Mouse (Mus musculus) C2C12 (cell line): ENCODE results near the gene Gcc1. TPM values are rescaled to one million over a fixed set of nuclear protein-coding genes. Genes with fewer than 3 reads are reported as not detected.
A peak's percentile ranks its signal among the peaks of the same experiment; 100 is the strongest.

ENCODE experiments used
- H3K27me3 ChIP-seq: one replicate; pipeline ENCODE4 v1.6.1; 2011; ENCODE audit not compliant: control insufficient read depth, insufficient read depth, insufficient read length
- H3K36me3 ChIP-seq: one replicate; pipeline ENCODE4 v1.6.1; 2011; ENCODE audit not compliant: control insufficient read depth, insufficient read depth
- H3K4me3 ChIP-seq: one replicate; pipeline ENCODE4 v1.5.1; 2011; ENCODE audit warnings: mild to moderate bottlenecking, control low read depth; ENCODE audit not compliant: poor library complexity, insufficient read depth, severe bottlenecking
- H3K79me2 ChIP-seq: one replicate; pipeline ENCODE4 v1.6.1; 2011; ENCODE audit not compliant: control insufficient read depth, insufficient read depth
- H3K79me3 ChIP-seq: one replicate; pipeline ENCODE4 v1.6.1; 2011; ENCODE audit warnings: low read depth, control low read depth
- H3ac ChIP-seq: one replicate; pipeline ENCODE3; 2011; ENCODE audit warnings: low read depth; ENCODE audit not compliant: control insufficient read depth, insufficient read length
- CEBPB ChIP-seq: IDR thresholded peaks from one replicate; pipeline ENCODE4 v1.6.1; 2011; ENCODE audit warnings: low read depth, mild to moderate bottlenecking, control low read depth, moderate library complexity
- CTCF ChIP-seq: IDR thresholded peaks from one replicate; pipeline ENCODE4 v1.5.1; 2011; ENCODE audit not compliant: control insufficient read depth, insufficient read depth, insufficient read length
- FOSL1 ChIP-seq: IDR thresholded peaks from one replicate; pipeline ENCODE4 v1.8.0; 2011; ENCODE audit warnings: mild to moderate bottlenecking, low read length; ENCODE audit not compliant: poor library complexity, insufficient read depth, severe bottlenecking
- MAX ChIP-seq: IDR thresholded peaks from one replicate; pipeline ENCODE4 v1.6.1; 2011; ENCODE audit warnings: mild to moderate bottlenecking, control low read depth
- MYOD1 ChIP-seq: IDR thresholded peaks from one replicate; pipeline ENCODE4 v1.6.1; 2011; ENCODE audit warnings: low read depth; ENCODE audit not compliant: control insufficient read depth, insufficient read length
- MYOG ChIP-seq: IDR thresholded peaks from one replicate; pipeline ENCODE4 v1.6.1; 2011; ENCODE audit not compliant: control insufficient read depth, insufficient read length; ENCODE audit errors: extremely low read depth
- USF1 ChIP-seq: IDR thresholded peaks from one replicate; pipeline ENCODE4 v1.6.1; 2011; ENCODE audit warnings: low read depth, mild to moderate bottlenecking, control low read depth, moderate library complexity
- polyA plus RNA-seq: library from polyadenylated mRNA; unstranded; fragments of >200 nt; fragmentation: generic; extraction: Trizol; gene quantifications from one replicate; pipeline ENCODE4 v1.2.1, GENCODE M21; 2012; ENCODE audit warnings: missing spikeins

The Gcc1 gene
- polyA plus RNA-seq, 1 experiment, result 4.7 TPM

GRCm38 (mm10) chr6:28425019-28425418 is 3.2 kb downstream of the Gcc1 start:
- H3ac ChIP-seq, result no peak overlapping the region
- H3K27me3 ChIP-seq, result no peaks in the 10 kb centered on the region
- peaks cover 11% of the 10 kb centered on the region for H3K79me3 ChIP-seq
- H3K36me3 ChIP-seq, result peaks cover 6% of the 10 kb centered on the region
- peaks cover 25% of the 10 kb centered on the region for H3K79me2 ChIP-seq
- TF ChIP-seq FOSL1 (no peak), MAX (no peak), USF1 (no peak), CEBPB (no peak), MYOG (no peak), MYOD1 (no peak), CTCF (no peak)
- H3K4me3 ChIP-seq, result no peak overlapping the region

- H3K4me3 ChIP-seq, result peak overlapping the region; percentile 89
- H3K79me2 ChIP-seq, result peaks cover 32% of the 10 kb centered on the region
- H3K36me3 ChIP-seq, result peaks cover 10% of the 10 kb centered on the region
- peak overlapping the region; percentile 95 for H3ac ChIP-seq
- TF ChIP-seq CTCF (peak; percentile 44), MYOG (no peak), FOSL1 (no peak), MAX (no peak)
- no peaks in the 10 kb centered on the region for H3K27me3 ChIP-seq
- peaks cover 14% of the 10 kb centered on the region for H3K79me3 ChIP-seq
Observed at GRCm38 (mm10) chr6:28423767-28424695, 4.2 kb downstream of the Gcc1 start.

- no peak for TF ChIP-seq MYOD1
- peak; percentile 15 for TF ChIP-seq USF1
- no peak for TF ChIP-seq MYOG
- H3K27me3 ChIP-seq, result no peaks in the 10 kb centered on the region
- peak within 1 kb of the TSS; percentile 95 for H3ac ChIP-seq
- H3K36me3 ChIP-seq, result peaks cover 16% of the 10 kb centered on the region
- peaks cover 32% of the 10 kb centered on the region for H3K79me2 ChIP-seq
- peak within 1 kb of the TSS; percentile 89 for H3K4me3 ChIP-seq
- peaks cover 14% of the 10 kb centered on the region for H3K79me3 ChIP-seq
Observed at GRCm38 (mm10) chr6:28423313-28423712, 4.9 kb downstream of the Gcc1 start, which contains the start of gene Arf5. Arf5 (plus strand) TSS chr6:28423560.

DNA sequence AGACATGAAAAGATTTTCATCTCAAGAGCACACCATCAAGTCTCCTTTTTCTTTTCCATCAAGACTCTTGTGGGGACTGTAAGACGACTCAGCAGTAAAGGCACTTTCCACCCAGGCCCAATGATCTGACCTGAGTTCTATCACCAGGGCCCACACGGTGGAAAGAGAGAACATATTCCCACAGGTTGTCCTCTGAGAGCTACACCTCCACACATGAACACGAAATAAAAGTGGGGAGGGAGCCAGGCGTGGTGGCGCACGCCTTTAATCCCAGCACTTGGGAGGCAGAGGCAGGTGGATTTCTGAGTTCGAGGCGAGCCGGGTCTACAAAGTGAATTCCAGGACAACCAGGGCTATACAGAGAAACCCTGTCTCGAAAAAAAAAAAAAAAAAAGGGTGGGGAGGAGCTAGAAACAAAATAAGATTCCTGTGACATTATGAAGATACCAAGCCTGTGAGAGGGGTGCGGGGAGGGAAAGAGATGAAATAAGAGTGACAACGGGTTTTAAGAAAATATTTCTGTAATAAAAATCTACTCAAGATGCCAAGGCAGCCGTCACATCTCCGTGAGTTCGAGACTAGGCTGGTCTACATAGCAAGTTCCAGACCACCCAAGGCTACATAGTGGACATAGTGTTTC is 5.4 kb downstream of the Gcc1 start:
- H3K79me3 ChIP-seq, result peaks cover 14% of the 10 kb centered on the region
- H3K27me3 ChIP-seq, result no peaks in the 10 kb centered on the region
- peak overlapping the region; percentile 89 for H3K4me3 ChIP-seq
- peaks cover 32% of the 10 kb centered on the region for H3K79me2 ChIP-seq
- peaks cover 16% of the 10 kb centered on the region for H3K36me3 ChIP-seq
- H3ac ChIP-seq, result no peak overlapping the region
- TF ChIP-seq MAX (no peak), CEBPB (no peak), MYOD1 (no peak), USF1 (no peak), FOSL1 (no peak), MYOG (no peak), CTCF (no peak)

GRCm38 (mm10) chr6:28421469-28422000 is 6.7 kb downstream of the Gcc1 start:
- Histone ChIP-seq H3K79me3 (peaks cover 14% of the 10 kb centered on the region), H3K36me3 (peaks cover 10% of the 10 kb centered on the region), H3K4me3 (peak overlapping the region; percentile 56), H3ac (peak overlapping the region; percentile 84), H3K79me2 (peaks cover 32% of the 10 kb centered on the region), H3K27me3 (no peaks in the 10 kb centered on the region)
- TF ChIP-seq MAX (peak; percentile 30), CTCF (peak; percentile 34), MYOD1 (no peak), MYOG (no peak), CEBPB (peak; percentile 86)
